15 mouse cellular contexts compared by ENCODE assay signal in genomic region chr8:56284957-56285356, GRCm38 (mm10). TPM values are rescaled to one million over a fixed set of nuclear protein-coding genes. Genes with fewer than 3 reads are reported as not detected.
A peak's percentile ranks its signal among the peaks of the same experiment; 100 is the strongest.
DNase-seq lines count a peak whose midpoint lies in the region; ATAC-seq and TF ChIP-seq lines count a peak whose summit lies in the region.
"Had no signal": no experiment of that assay in that cellular context is flagged by ENCODE, and none has a peak within 500 bp of the region (broad histone marks: within the 10 kb centered on the region; RNA-seq: fewer than 3 reads in every experiment).

No protein-coding gene starts in this region.

- no peak for TF ChIP-seq CTCF in bone marrow macrophage, adult 2 months (IDR thresholded peaks at IDR 0.05; ENCODE audit: low read depth, low read length)

- H3K27me3 ChIP-seq in embryonic facial prominence, embryonic 13.5 days, result no peaks in the 10 kb centered on the region
- no peaks in the 10 kb centered on the region for H3K27me3 ChIP-seq in embryonic facial prominence, embryonic 10.5 days (replicated peaks; ENCODE audit: low read depth, poor library complexity, severe bottlenecking)
- H3K27me3 ChIP-seq in kidney, embryonic 15.5 days, result no peaks in the 10 kb centered on the region
- no peaks in the 10 kb centered on the region for H3K27me3 ChIP-seq in hindbrain, embryonic 10.5 days (ENCODE audit: insufficient read depth, poor library complexity, severe bottlenecking)
- H3K27me3 ChIP-seq: heart, embryonic 13.5 days; hindbrain, embryonic 13.5 days; liver, embryonic 13.5 days had no signal

- no peaks in the 10 kb centered on the region for H3K9me3 ChIP-seq in embryonic facial prominence, embryonic 13.5 days
- H3K9me3 ChIP-seq in embryonic facial prominence, embryonic 10.5 days, result no peaks in the 10 kb centered on the region
- H3K9me3 ChIP-seq in kidney, embryonic 15.5 days (replicated peaks), result no peaks in the 10 kb centered on the region
- H3K9me3 ChIP-seq in hindbrain, embryonic 10.5 days, result no peaks in the 10 kb centered on the region
- H3K9me3 ChIP-seq: heart, embryonic 13.5 days; hindbrain, embryonic 13.5 days; liver, embryonic 13.5 days had no signal

- H3K9ac ChIP-seq in embryonic facial prominence, embryonic 13.5 days, result no peak overlapping the region
- H3K9ac ChIP-seq in kidney, embryonic 15.5 days, result no peak overlapping the region
- H3K9ac ChIP-seq: heart, embryonic 13.5 days; hindbrain, embryonic 13.5 days; liver, embryonic 13.5 days had no signal

- peak overlapping the region; percentile 45 for H3K27ac ChIP-seq in embryonic facial prominence, embryonic 13.5 days
- H3K27ac ChIP-seq in embryonic facial prominence, embryonic 10.5 days (replicated peaks), result no peak overlapping the region
- H3K27ac ChIP-seq in kidney, embryonic 15.5 days, result peak overlapping the region; percentile 66
- H3K27ac ChIP-seq in bone marrow macrophage, adult 2 months (ENCODE audit: insufficient read depth, low read depth, low read length), result peak overlapping the region; percentile 81
- no peak overlapping the region for H3K27ac ChIP-seq in hindbrain, embryonic 10.5 days
- H3K27ac ChIP-seq: heart, embryonic 13.5 days; hindbrain, embryonic 13.5 days; liver, embryonic 13.5 days had no signal

- H3K4me3 ChIP-seq in embryonic facial prominence, embryonic 13.5 days, result no peak overlapping the region
- no peak overlapping the region for H3K4me3 ChIP-seq in embryonic facial prominence, embryonic 10.5 days
- no peak overlapping the region for H3K4me3 ChIP-seq in kidney, embryonic 15.5 days (replicated peaks)
- no peak overlapping the region for H3K4me3 ChIP-seq in bone marrow macrophage, adult 2 months (ENCODE audit: insufficient read depth, low read length)
- H3K4me3 ChIP-seq in hindbrain, embryonic 10.5 days, result no peak overlapping the region
- H3K4me3 ChIP-seq: heart, embryonic 13.5 days; hindbrain, embryonic 13.5 days; liver, embryonic 13.5 days had no signal

- H3K36me3 ChIP-seq in embryonic facial prominence, embryonic 13.5 days, result no peaks in the 10 kb centered on the region
- H3K36me3 ChIP-seq in embryonic facial prominence, embryonic 10.5 days (replicated peaks), result no peaks in the 10 kb centered on the region
- no peaks in the 10 kb centered on the region for H3K36me3 ChIP-seq in kidney, embryonic 15.5 days
- H3K36me3 ChIP-seq in hindbrain, embryonic 10.5 days, result no peaks in the 10 kb centered on the region
- H3K36me3 ChIP-seq: heart, embryonic 13.5 days; hindbrain, embryonic 13.5 days; liver, embryonic 13.5 days had no signal

- ATAC-seq in embryonic facial prominence, embryonic 13.5 days (ENCODE audit: insufficient number of reproducible peaks, insufficient read depth, low FRiP score, low TSS enrichment, low read depth), result no peak
- ATAC-seq in kidney, embryonic 15.5 days (replicated peaks; ENCODE audit: low FRiP score), result no peak
- ATAC-seq in megakaryocyte, adult 5-6 weeks (ENCODE audit: poor library complexity, severe bottlenecking), result peak; percentile 89

- no peak for TF ChIP-seq POLR2A in bone marrow macrophage, adult 2 months (IDR thresholded peaks at IDR 0.05; ENCODE audit: borderline replicate concordance, low read depth, low read length)

- no peak for DNase-seq in embryonic facial prominence, embryonic 10.5 days (ENCODE audit: low spot score)
- DNase-seq in kidney, postnatal 14 days, result no peak
- no peak for DNase-seq in hindbrain, embryonic 10.5 days (ENCODE audit: low spot score)
- DNase-seq in retina, embryonic 14.5 days (ENCODE audit: low spot score), result no peak
- DNase-seq: adrenal gland, postnatal 36 days; cerebellum, adult 11-12 months; liver, embryonic 13.5 days; right cerebral cortex, postnatal 4 days had no signal

- H3K4me2 ChIP-seq in embryonic facial prominence, embryonic 13.5 days, result no peak overlapping the region
- H3K4me2 ChIP-seq in kidney, embryonic 15.5 days, result no peak overlapping the region
- H3K4me2 ChIP-seq: heart, embryonic 13.5 days; hindbrain, embryonic 13.5 days; liver, embryonic 13.5 days had no signal

- WGBS in embryonic facial prominence, embryonic 13.5 days, result 18% methylated on average over 3 of the region's 3 CpGs
- WGBS in embryonic facial prominence, embryonic 10.5 days, result 38% methylated on average over 3 of the region's 3 CpGs
- 21% methylated on average over 3 of the region's 3 CpGs for WGBS in kidney, embryonic 15.5 days
- whole genome bisulfite sequencing in hindbrain, embryonic 10.5 days, result 57% methylated on average over 3 of the region's 3 CpGs

- H3K4me1 ChIP-seq in embryonic facial prominence, embryonic 13.5 days, result peaks cover 24% of the 10 kb centered on the region
- H3K4me1 ChIP-seq in embryonic facial prominence, embryonic 10.5 days, result peaks cover 15% of the 10 kb centered on the region
- H3K4me1 ChIP-seq in kidney, embryonic 15.5 days, result peaks cover 12% of the 10 kb centered on the region; the same call in 1 of the 2 replicates
- H3K4me1 ChIP-seq in bone marrow macrophage, adult 2 months (ENCODE audit: control insufficient read depth, insufficient read depth, low read length), result peaks cover 25% of the 10 kb centered on the region
- no peaks in the 10 kb centered on the region for H3K4me1 ChIP-seq in hindbrain, embryonic 10.5 days (replicated peaks)
- H3K4me1 ChIP-seq: heart, embryonic 13.5 days; hindbrain, embryonic 13.5 days; liver, embryonic 13.5 days had no signal

RNA-seq across cellular contexts. Expression of gene Hpgd, which starts 9.4 kb away (rescaled TPM):
- 71.8 and 75.2 TPM in 2 replicates for polyA plus RNA-seq in embryonic facial prominence, embryonic 13.5 days (2015; fragmentation: Nextera tagmentation; extraction: Ambion mirVana)
- 10.3 and 21.4 TPM in 2 replicates for polyA plus RNA-seq in embryonic facial prominence, embryonic 10.5 days (2016; fragmentation: Nextera tagmentation; extraction: Ambion mirVana)
- polyA plus RNA-seq in kidney, embryonic 15.5 days (2015; fragmentation: Nextera tagmentation; extraction: Ambion mirVana), result 21.2 and 24.1 TPM in 2 replicates
- 457 and 471 TPM in 2 replicates for polyA plus RNA-seq in bone marrow macrophage, adult 2 months (2012; ENCODE audit: insufficient read depth, insufficient read length, missing spikeins)
- 55.5 and 63.0 TPM in 2 replicates for total RNA-seq in megakaryocyte, adult 5-6 weeks (2015)
- total RNA-seq in megakaryocyte, adult 5-6 weeks (2017), result 52.2 and 60.6 TPM in 2 replicates
- 8.1 and 11.9 TPM in 2 replicates for polyA plus RNA-seq in hindbrain, embryonic 10.5 days (2016; fragmentation: Nextera tagmentation; extraction: Ambion mirVana)
- total RNA-seq: megakaryocyte-erythroid progenitor cell, adult 5-6 weeks had no signal

Comparison
In these comparisons a context has a peak if more than half of its experiments do, and no peak if none do; other contexts are left out.
1. H3K27ac ChIP-seq: peak in embryonic facial prominence, embryonic 13.5 days (single experiment), kidney, embryonic 15.5 days (single experiment) and bone marrow macrophage, adult 2 months (single experiment); none in embryonic facial prominence, embryonic 10.5 days (single experiment) and hindbrain, embryonic 10.5 days (single experiment).